8 mouse cellular contexts compared by ENCODE assay signal in genomic region chr17:17827658-17828190, GRCm38 (mm10). TPM values are rescaled to one million over a fixed set of nuclear protein-coding genes. Genes with fewer than 3 reads are reported as not detected.
DNase-seq lines count a peak whose midpoint lies in the region; ATAC-seq and TF ChIP-seq lines count a peak whose summit lies in the region.
"Had no signal": no experiment of that assay in that cellular context is flagged by ENCODE, and none has a peak within 500 bp of the region (broad histone marks: within the 10 kb centered on the region; RNA-seq: fewer than 3 reads in every experiment).

No protein-coding gene starts in this region.

- peak; percentile 81 to 92 for DNase-seq in adrenal gland, adult (ENCODE audit: inconsistent age in 2 of 2, low spot score in 1 of 2)
- DNase-seq in cerebellum, postnatal 10 days, result peak; percentile 93 to 94
- peak; percentile 63 for DNase-seq in gastrocnemius, postnatal 10 days
- peak; percentile 75 for DNase-seq in hindbrain, postnatal 0 days (ENCODE audit: low spot score)
- DNase-seq in limb, embryonic 10.5 days (ENCODE audit: low spot score), result peak; percentile 95

- H3K4me1 ChIP-seq in hindbrain, postnatal 0 days (ENCODE audit: insufficient read depth, low read length), result peaks cover 13% of the 10 kb centered on the region
- H3K4me1 ChIP-seq in limb, embryonic 10.5 days, result peaks cover 39% of the 10 kb centered on the region
- H3K4me1 ChIP-seq in midbrain, embryonic 12.5 days, result peaks cover 37% of the 10 kb centered on the region
- peaks cover 22% of the 10 kb centered on the region for H3K4me1 ChIP-seq in stomach, embryonic 16.5 days (ENCODE audit: control insufficient read depth, insufficient read depth, low read length)

- TF ChIP-seq CTCF in hindbrain, postnatal 0 days (IDR thresholded peaks at IDR 0.05; ENCODE audit: low read depth), result no peak

- peak overlapping the region; percentile 89 for H3K9ac ChIP-seq in hindbrain, postnatal 0 days (replicated peaks; ENCODE audit: low read length)
- H3K9ac ChIP-seq in midbrain, embryonic 12.5 days (replicated peaks), result peak overlapping the region; percentile 92
- H3K9ac ChIP-seq in stomach, embryonic 16.5 days (ENCODE audit: low read length), result peak overlapping the region; percentile 88

- H3K27me3 ChIP-seq in hindbrain, postnatal 0 days (ENCODE audit: insufficient read depth, low read length), result no peaks in the 10 kb centered on the region
- no peaks in the 10 kb centered on the region for H3K27me3 ChIP-seq in limb, embryonic 10.5 days (ENCODE audit: low read depth, poor library complexity, severe bottlenecking)
- no peaks in the 10 kb centered on the region for H3K27me3 ChIP-seq in midbrain, embryonic 12.5 days
- no peaks in the 10 kb centered on the region for H3K27me3 ChIP-seq in stomach, embryonic 16.5 days (ENCODE audit: control insufficient read depth, insufficient read depth, low read length)

- H3K4me2 ChIP-seq in hindbrain, postnatal 0 days (ENCODE audit: low read depth, low read length), result peak overlapping the region; percentile 94
- H3K4me2 ChIP-seq in midbrain, embryonic 12.5 days (replicated peaks), result peak overlapping the region; percentile 87
- H3K4me2 ChIP-seq in stomach, embryonic 16.5 days (ENCODE audit: low read depth, low read length), result peak overlapping the region; percentile 81

- peak overlapping the region; percentile 87 for H3K4me3 ChIP-seq in hindbrain, postnatal 0 days (ENCODE audit: low read length)
- peak overlapping the region; percentile 92 for H3K4me3 ChIP-seq in limb, embryonic 10.5 days
- H3K4me3 ChIP-seq in midbrain, embryonic 12.5 days, result peak overlapping the region; percentile 86
- H3K4me3 ChIP-seq in stomach, embryonic 16.5 days (replicated peaks; ENCODE audit: low read length), result peak overlapping the region; percentile 78

- H3K36me3 ChIP-seq in hindbrain, postnatal 0 days (ENCODE audit: insufficient read depth, low read length), result peaks cover 6% of the 10 kb centered on the region; the same call in 1 of the 2 replicates
- H3K36me3 ChIP-seq in limb, embryonic 10.5 days, result peaks cover 30% of the 10 kb centered on the region
- peaks cover 21% of the 10 kb centered on the region for H3K36me3 ChIP-seq in midbrain, embryonic 12.5 days
- no peaks in the 10 kb centered on the region for H3K36me3 ChIP-seq in stomach, embryonic 16.5 days (ENCODE audit: control insufficient read depth, insufficient read depth, low read length)

- peak; percentile 28 for ATAC-seq in hindbrain, postnatal 0 days
- ATAC-seq in midbrain, embryonic 12.5 days (ENCODE audit: low FRiP score, low read depth), result peak; percentile 36
- ATAC-seq in stomach, embryonic 16.5 days (ENCODE audit: insufficient read depth, low FRiP score), result peak; percentile 22; the same call in 1 of the 2 replicates

- no peaks in the 10 kb centered on the region for H3K9me3 ChIP-seq in hindbrain, postnatal 0 days (ENCODE audit: low read length)
- H3K9me3 ChIP-seq in limb, embryonic 10.5 days (replicated peaks), result no peaks in the 10 kb centered on the region
- no peaks in the 10 kb centered on the region for H3K9me3 ChIP-seq in midbrain, embryonic 12.5 days
- no peaks in the 10 kb centered on the region for H3K9me3 ChIP-seq in stomach, embryonic 16.5 days (replicated peaks; ENCODE audit: control insufficient read depth, low read length)

- WGBS in hindbrain, postnatal 0 days, result under 1% methylated on average over 12 of the region's 13 CpGs
- WGBS in limb, embryonic 10.5 days, result 0% methylated on average over 13 of the region's 13 CpGs
- WGBS in midbrain, embryonic 12.5 days, result 0% methylated on average over 13 of the region's 13 CpGs
- WGBS in stomach, embryonic 16.5 days, result under 1% methylated on average over 13 of the region's 13 CpGs

- H3K27ac ChIP-seq in hindbrain, postnatal 0 days, result peak overlapping the region; percentile 99
- H3K27ac ChIP-seq in limb, embryonic 10.5 days, result peak overlapping the region; percentile 99
- peak overlapping the region; percentile 100 for H3K27ac ChIP-seq in midbrain, embryonic 12.5 days (replicated peaks)
- peak overlapping the region; percentile 100 for H3K27ac ChIP-seq in stomach, embryonic 16.5 days (ENCODE audit: low read length)

RNA-seq across cellular contexts. Expression of gene Spaca6, which starts 0.8 kb away (rescaled TPM):
- 10 to 100 TPM; 14.3 to 28.7 TPM for total RNA-seq in gastrocnemius, postnatal 10 days (2021)
- 22.8 and 29.8 TPM in 2 replicates for total RNA-seq in hindbrain, postnatal 0 days (2014; rRNA removed)
- polyA plus RNA-seq in hindbrain, postnatal 0 days (2015; fragmentation: Nextera tagmentation; extraction: Ambion mirVana), result 18.4 and 18.7 TPM in 2 replicates
- 55.0 and 75.1 TPM in 2 replicates for polyA plus RNA-seq in limb, embryonic 10.5 days (2016; fragmentation: Nextera tagmentation; extraction: Ambion mirVana)
- 48.0 and 48.4 TPM in 2 replicates for polyA plus RNA-seq in midbrain, embryonic 12.5 days (2016; fragmentation: Nextera tagmentation; extraction: Ambion mirVana)
- 27.5 and 29.8 TPM in 2 replicates for polyA plus RNA-seq in stomach, embryonic 16.5 days (2015; fragmentation: Nextera tagmentation; extraction: Ambion mirVana)

RNA-seq across cellular contexts. Expression of gene Has1, which starts 27.3 kb away (rescaled TPM):
- under 1 TPM; 0.09 to 0.19 TPM for total RNA-seq in gastrocnemius, postnatal 10 days (2021)
- total RNA-seq in hindbrain, postnatal 0 days (2014; rRNA removed), result 0.07 and 1.4 TPM in 2 replicates
- polyA plus RNA-seq in hindbrain, postnatal 0 days (2015; fragmentation: Nextera tagmentation; extraction: Ambion mirVana), result 1.1 and 1.2 TPM in 2 replicates
- 1.2 and 2.1 TPM in 2 replicates for polyA plus RNA-seq in limb, embryonic 10.5 days (2016; fragmentation: Nextera tagmentation; extraction: Ambion mirVana)
- polyA plus RNA-seq in midbrain, embryonic 12.5 days (2016; fragmentation: Nextera tagmentation; extraction: Ambion mirVana), result 1.1 and 1.2 TPM in 2 replicates
- 0.88 and 0.94 TPM in 2 replicates for polyA plus RNA-seq in stomach, embryonic 16.5 days (2015; fragmentation: Nextera tagmentation; extraction: Ambion mirVana)

RNA-seq across cellular contexts. Expression of gene Fpr1, which starts 56.0 kb away (rescaled TPM):
- total RNA-seq in gastrocnemius, postnatal 10 days (2021), result under 1 TPM in 1 of 2 experiments, not detected in 1; 0.32 TPM
- not detected in 2 replicates for total RNA-seq in hindbrain, postnatal 0 days (2014; rRNA removed)
- polyA plus RNA-seq in hindbrain, postnatal 0 days (2015; fragmentation: Nextera tagmentation; extraction: Ambion mirVana), result not detected in 2 replicates
- not detected in 2 replicates for polyA plus RNA-seq in limb, embryonic 10.5 days (2016; fragmentation: Nextera tagmentation; extraction: Ambion mirVana)
- not detected in 2 replicates for polyA plus RNA-seq in midbrain, embryonic 12.5 days (2016; fragmentation: Nextera tagmentation; extraction: Ambion mirVana)
- polyA plus RNA-seq in stomach, embryonic 16.5 days (2015; fragmentation: Nextera tagmentation; extraction: Ambion mirVana), result 2.0 and 2.8 TPM in 2 replicates

RNA-seq across cellular contexts. Expression of gene Fpr2, which starts 59.9 kb away (rescaled TPM):
- under 1 TPM in 1 of 2 experiments, not detected in 1; 0.47 TPM for total RNA-seq in gastrocnemius, postnatal 10 days (2021)
- 1.5 TPM in 1 of 2 replicates, not detected in the other for total RNA-seq in hindbrain, postnatal 0 days (2014; rRNA removed)
- polyA plus RNA-seq in hindbrain, postnatal 0 days (2015; fragmentation: Nextera tagmentation; extraction: Ambion mirVana), result 0.32 and 0.41 TPM in 2 replicates
- 0.16 TPM in 1 of 2 replicates, not detected in the other for polyA plus RNA-seq in limb, embryonic 10.5 days (2016; fragmentation: Nextera tagmentation; extraction: Ambion mirVana)
- not detected in 2 replicates for polyA plus RNA-seq in midbrain, embryonic 12.5 days (2016; fragmentation: Nextera tagmentation; extraction: Ambion mirVana)
- 1.1 and 2.2 TPM in 2 replicates for polyA plus RNA-seq in stomach, embryonic 16.5 days (2015; fragmentation: Nextera tagmentation; extraction: Ambion mirVana)

RNA-seq across cellular contexts. Expression of gene Fpr3, which starts 59.9 kb away (rescaled TPM):
- total RNA-seq in gastrocnemius, postnatal 10 days (2021), result not detected
- not detected in 2 replicates for total RNA-seq in hindbrain, postnatal 0 days (2014; rRNA removed)
- polyA plus RNA-seq in hindbrain, postnatal 0 days (2015; fragmentation: Nextera tagmentation; extraction: Ambion mirVana), result not detected in 2 replicates
- polyA plus RNA-seq in limb, embryonic 10.5 days (2016; fragmentation: Nextera tagmentation; extraction: Ambion mirVana), result not detected in 2 replicates
- not detected in 2 replicates for polyA plus RNA-seq in midbrain, embryonic 12.5 days (2016; fragmentation: Nextera tagmentation; extraction: Ambion mirVana)
- polyA plus RNA-seq in stomach, embryonic 16.5 days (2015; fragmentation: Nextera tagmentation; extraction: Ambion mirVana), result not detected in 2 replicates
- polyA plus RNA-seq: large intestine, adult 2 months had no signal

Comparison
In these comparisons a context has a peak if more than half of its experiments do, and no peak if none do; other contexts are left out.
1. Peak in every context shown above with its lines: DNase-seq, ATAC-seq, H3K4me3 ChIP-seq and H3K27ac ChIP-seq.